8 mouse cellular contexts compared by ENCODE assay signal in the genomic region with DNA sequence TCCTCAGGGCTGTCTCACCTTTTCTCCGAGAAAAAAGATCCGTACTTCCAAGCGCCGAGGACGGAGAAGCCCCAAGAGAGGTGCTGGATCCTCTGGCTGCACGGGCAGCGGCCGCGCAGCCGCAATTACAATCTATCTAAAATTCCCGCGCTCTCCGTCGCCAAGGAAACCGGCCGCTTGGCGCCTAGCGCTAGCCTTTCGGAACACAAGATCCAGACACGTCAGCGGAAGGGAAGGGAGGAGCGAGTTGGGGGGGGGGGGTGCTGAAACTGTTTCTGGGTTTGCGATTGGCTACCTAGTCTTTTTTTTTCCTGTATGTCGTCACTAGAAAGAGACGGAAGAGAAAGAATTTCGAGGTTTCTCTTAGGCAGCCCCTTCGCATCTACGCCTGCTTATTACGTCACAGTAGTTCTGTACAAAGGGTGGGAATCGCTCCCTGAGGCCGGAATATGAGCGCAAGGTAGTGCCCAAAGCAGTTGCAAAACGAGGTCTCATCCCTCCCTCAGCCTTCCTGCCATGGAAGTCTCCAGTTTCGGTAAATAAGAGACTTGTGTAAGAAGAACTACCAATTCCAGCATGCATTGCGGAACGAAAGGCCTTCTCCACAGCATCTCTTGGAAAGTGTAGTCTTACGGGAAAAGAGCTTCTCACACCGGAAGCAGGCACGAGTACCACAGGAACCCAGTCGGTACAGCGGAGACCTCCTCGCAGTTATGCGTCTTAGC. TPM values are rescaled to one million over a fixed set of nuclear protein-coding genes. Genes with fewer than 3 reads are reported as not detected.
A peak's percentile ranks its signal among the peaks of the same experiment; 100 is the strongest.
DNase-seq lines count a peak whose midpoint lies in the region; ATAC-seq and TF ChIP-seq lines count a peak whose summit lies in the region.

A gene (minus strand): TSS at position 205 of the 725 bp plus-strand sequence.
A gene (plus strand): TSS at position 399 of the 725 bp plus-strand sequence.

- no peaks in the 10 kb centered on the region for H3K9me3 ChIP-seq in ES-E14 (ENCODE audit: control insufficient read depth, insufficient read depth, low read depth, low read length)
- H3K9me3 ChIP-seq in forebrain, embryonic 15.5 days, result no peaks in the 10 kb centered on the region

- H3K36me3 ChIP-seq in ES-E14 (ENCODE audit: control insufficient read depth, insufficient read depth, low read length, poor library complexity, severe bottlenecking), result peaks cover 2% of the 10 kb centered on the region; the same call in 1 of the 2 replicates
- 0 out of 2 replicates have a peak, but pooled peaks cover 4% of the 10 kb centered on the region for H3K36me3 ChIP-seq in forebrain, embryonic 15.5 days

- TF ChIP-seq POLR2A in lung, adult 2 months (IDR thresholded peaks at IDR 0.05; ENCODE audit: borderline replicate concordance, extremely low read depth, low read depth, low read length), result 0 out of 2 replicates have a peak, but pooled peaks have one; percentile 41

- H3K4me3 ChIP-seq in ES-E14 (ENCODE audit: insufficient read depth in 1 of 2, low read depth in 1 of 2, low read length in 2 of 2, poor library complexity in 1 of 2, severe bottlenecking in 1 of 2), result peak within 1 kb of the TSS; percentile 84 to 94
- H3K4me3 ChIP-seq in forebrain, embryonic 15.5 days, result peak within 1 kb of the TSS; percentile 84
- peak within 1 kb of the TSS; percentile 97 for H3K4me3 ChIP-seq in lung, adult 2 months (replicated peaks; ENCODE audit: extremely low read depth, low read depth, low read length)

- H3K27ac ChIP-seq in ES-E14 (ENCODE audit: insufficient read depth, low read depth, low read length, poor library complexity, severe bottlenecking), result peak within 1 kb of the TSS; percentile 90
- peak within 1 kb of the TSS; percentile 98 for H3K27ac ChIP-seq in forebrain, embryonic 15.5 days (replicated peaks)

- peak within 1 kb of the TSS; percentile 65 for H3K4me2 ChIP-seq in forebrain, embryonic 15.5 days (replicated peaks)

- peak; percentile 99 for DNase-seq in ES-E14 (ENCODE audit: low read depth, low spot score)
- peak; percentile 89 for DNase-seq in cerebellum, adult 11-12 months
- peak; percentile 79 for DNase-seq in heart, postnatal 25 days (ENCODE audit: low spot score)
- peak; percentile 93 to 96 for DNase-seq in layer of hippocampus, adult 18-20 months (ENCODE audit: low spot score in 2 of 2)
- DNase-seq in lung, adult 2 months, result peak; percentile 81
- DNase-seq in thymus, adult 18-20 months, result peak; percentile 74 to 82

- no peaks in the 10 kb centered on the region for H3K27me3 ChIP-seq in forebrain, embryonic 15.5 days

- TF ChIP-seq CTCF in lung, adult 2 months (IDR thresholded peaks at IDR 0.05; ENCODE audit: insufficient read depth, low read length), result no peak

- H3K4me1 ChIP-seq in ES-E14 (ENCODE audit: control insufficient read depth in 2 of 2, insufficient read depth in 2 of 2, low read length in 2 of 2, poor library complexity in 1 of 2), result peaks cover 1 to 4% of the 10 kb centered on the region in 2 experiments; a peak in 3 of 4 replicates
- peaks cover 41% of the 10 kb centered on the region for H3K4me1 ChIP-seq in forebrain, embryonic 15.5 days
- H3K4me1 ChIP-seq in lung, adult 2 months (ENCODE audit: control insufficient read depth, insufficient read depth, low read length), result peaks cover 5% of the 10 kb centered on the region

- intact Hi-C loops in heart, postnatal 25 days (cut with DNase I), result loop anchor here (5.0 kb wide), 1 partner anchor 85 kb away; a partner anchor contains a TSS

- peak; percentile 81 for ATAC-seq in forebrain, embryonic 15.5 days (replicated peaks)
- ATAC-seq in neutrophil, adult 5-6 weeks (ENCODE audit: extremely low read depth, insufficient number of reproducible peaks, low FRiP score, poor library complexity, severe bottlenecking), result peak; percentile 72

- in situ Hi-C loops in ES-E14 (cut with MboI; ENCODE audit: low sequenced_read_pairs in 2 of 2, unreplicated experiment in 2 of 2), result no loop called here

- WGBS in forebrain, embryonic 15.5 days, result under 1% methylated on average over 43 of the region's 43 CpGs
- WGBS in lung, adult 2 months, result under 1% methylated on average over 43 of the region's 43 CpGs

- peak within 1 kb of the TSS; percentile 93 for H3K9ac ChIP-seq in ES-E14 (ENCODE audit: insufficient read depth, low read depth, low read length, poor library complexity, severe bottlenecking)
- peak within 1 kb of the TSS; percentile 73 for H3K9ac ChIP-seq in forebrain, embryonic 15.5 days (replicated peaks)

TF ChIP-seq in ES-E14, 5 proteins besides CTCF, POLR2A, EP300 and RAD21:
- TF ChIP-seq CHD2 (IDR thresholded peaks at IDR 0.05; ENCODE audit: low read depth, low read length), result peak; percentile 15; the same call in 1 of the 2 replicates
- peak; percentile 99 for TF ChIP-seq ZNF384 (IDR thresholded peaks at IDR 0.05; ENCODE audit: low read depth, low read length)
- peak; percentile 96 for TF ChIP-seq HCFC1 (IDR thresholded peaks at IDR 0.05; ENCODE audit: borderline replicate concordance, insufficient read depth, low read length)
- peak; percentile 32 for TF ChIP-seq MAFK (IDR thresholded peaks at IDR 0.05; ENCODE audit: insufficient read depth, low read depth, low read length)
- TF ChIP-seq ZC3H11A (IDR thresholded peaks at IDR 0.05; ENCODE audit: borderline replicate concordance, low read depth, low read length), result no peak

RNA-seq across cellular contexts. Expression of the first gene that starts in this region (rescaled TPM):
- total RNA-seq in ES-E14 (2012; rRNA removed), result 61.1 and 63.5 TPM in 2 replicates
- 5.6 and 7.1 TPM in 2 replicates for polyA plus RNA-seq in forebrain, embryonic 15.5 days (2015; fragmentation: Nextera tagmentation; extraction: Ambion mirVana)
- under 1 TPM; 0.45 to 0.81 TPM for total RNA-seq in heart, postnatal 25 days (2021)
- total RNA-seq in layer of hippocampus, adult 18-20 months (2021), result 1 to 10 TPM in 1 of 2 experiments, under 1 TPM in 1; 0.56 to 1.0 TPM
- 0.25 and 0.28 TPM in 2 replicates for polyA plus RNA-seq in lung, adult 2 months (2012; rRNA removed)
- 4.8 and 5.6 TPM in 2 replicates for total RNA-seq in neutrophil, adult 5-6 weeks (2017)

RNA-seq across cellular contexts. Expression of the second gene that starts in this region (rescaled TPM):
- 101 and 103 TPM in 2 replicates for total RNA-seq in ES-E14 (2012; rRNA removed)
- 116 and 130 TPM in 2 replicates for polyA plus RNA-seq in forebrain, embryonic 15.5 days (2015; fragmentation: Nextera tagmentation; extraction: Ambion mirVana)
- total RNA-seq in heart, postnatal 25 days (2021), result 100 to 1,000 TPM in 1 of 2 experiments, 10 to 100 TPM in 1; 89.9 to 101 TPM
- total RNA-seq in layer of hippocampus, adult 18-20 months (2021), result 100 to 1,000 TPM; 134 to 138 TPM
- 100 and 116 TPM in 2 replicates for polyA plus RNA-seq in lung, adult 2 months (2012; rRNA removed)
- 166 and 171 TPM in 2 replicates for total RNA-seq in neutrophil, adult 5-6 weeks (2017)

Comparison
In these comparisons a context has a peak if more than half of its experiments do, and no peak if none do; other contexts are left out.
1. Peak in every context shown above with its lines: DNase-seq, ATAC-seq, H3K4me3 ChIP-seq and H3K27ac ChIP-seq.